Mouse (Mus musculus): ENCODE results near the gene Ets1. TPM values are rescaled to one million over a fixed set of nuclear protein-coding genes. Genes with fewer than 3 reads are reported as not detected.

Ets1 gene
- polyA plus RNA-seq, 1 experiment from 2014 or later, result 48.1 TPM

- no peaks in the 10 kb centered on the region for H3K36me3 ChIP-seq (ENCODE audit: insufficient read depth, low read length)
- no peak overlapping the region for H3K9ac ChIP-seq (ENCODE audit: low read depth, low read length)
- no peaks in the 10 kb centered on the region for H3K4me1 ChIP-seq (replicated peaks; ENCODE audit: insufficient read depth, low read length)
- H3K4me2 ChIP-seq (ENCODE audit: low read length), result no peak overlapping the region
- DNase-seq (ENCODE audit: low spot score) (no peak), ATAC-seq (replicated peaks; ENCODE audit: low FRiP score, low read depth) (no peak)
- H3K9me3 ChIP-seq (replicated peaks; ENCODE audit: low read length), result no peaks in the 10 kb centered on the region
- no peak overlapping the region for H3K4me3 ChIP-seq (replicated peaks; ENCODE audit: low read depth, low read length)
- WGBS, result 81% methylated on average over 4 of the region's 4 CpGs
- no peak overlapping the region for H3K27ac ChIP-seq
- TF ChIP-seq CTCF (IDR thresholded peaks at IDR 0.05; ENCODE audit: low read depth), result no peak
- no peaks in the 10 kb centered on the region for H3K27me3 ChIP-seq (ENCODE audit: insufficient read depth, low read length)
These were observed 124.7 kb downstream of the Ets1 start for GRCm38 (mm10) chr9:32760649-32761157.

GRCm38 (mm10) chr9:32761326-32761725 is 125.3 kb downstream of the Ets1 start:
- WGBS, result 57% methylated on average over 2 of the region's 2 CpGs

GRCm38 (mm10) chr9:32764374-32764773 is 128.4 kb downstream of the Ets1 start:
- no peak overlapping the region for H3K4me3 ChIP-seq (replicated peaks; ENCODE audit: low read depth, low read length)
- H3K4me1 ChIP-seq (replicated peaks; ENCODE audit: insufficient read depth, low read length), result no peaks in the 10 kb centered on the region
- no peaks in the 10 kb centered on the region for H3K27me3 ChIP-seq (ENCODE audit: insufficient read depth, low read length)
- ATAC-seq (replicated peaks; ENCODE audit: low FRiP score, low read depth) (no peak), DNase-seq (ENCODE audit: low spot score) (no peak)
- no peak for TF ChIP-seq CTCF (IDR thresholded peaks at IDR 0.05; ENCODE audit: low read depth)
- no peaks in the 10 kb centered on the region for H3K36me3 ChIP-seq (ENCODE audit: insufficient read depth, low read length)
- WGBS, result 75% methylated on average over 9 of the region's 9 CpGs
- no peak overlapping the region for H3K4me2 ChIP-seq (ENCODE audit: low read length)
- H3K9ac ChIP-seq (ENCODE audit: low read depth, low read length), result no peak overlapping the region
- H3K9me3 ChIP-seq (replicated peaks; ENCODE audit: low read length), result no peaks in the 10 kb centered on the region
- no peak overlapping the region for H3K27ac ChIP-seq

More at GRCm38 (mm10) chr9:32761326-32761725, 125.3 kb downstream of the Ets1 start:
- Histone ChIP-seq H3K4me1 (replicated peaks; ENCODE audit: insufficient read depth, low read length) (no peaks in the 10 kb centered on the region), H3K4me3 (replicated peaks; ENCODE audit: low read depth, low read length) (no peak overlapping the region), H3K27ac (no peak overlapping the region), H3K36me3 (ENCODE audit: insufficient read depth, low read length) (no peaks in the 10 kb centered on the region), H3K4me2 (ENCODE audit: low read length) (no peak overlapping the region), H3K9ac (ENCODE audit: low read depth, low read length) (no peak overlapping the region), H3K27me3 (ENCODE audit: insufficient read depth, low read length) (no peaks in the 10 kb centered on the region), H3K9me3 (replicated peaks; ENCODE audit: low read length) (no peaks in the 10 kb centered on the region)
- no peak for DNase-seq (ENCODE audit: low spot score)
- no peak for ATAC-seq (replicated peaks; ENCODE audit: low FRiP score, low read depth)
- TF ChIP-seq CTCF (IDR thresholded peaks at IDR 0.05; ENCODE audit: low read depth), result no peak

- DNase-seq (ENCODE audit: low spot score) (no peak), ATAC-seq (replicated peaks; ENCODE audit: low FRiP score, low read depth) (no peak)
- H3K4me2 ChIP-seq (ENCODE audit: low read length), result no peak overlapping the region
- no peaks in the 10 kb centered on the region for H3K27me3 ChIP-seq (ENCODE audit: insufficient read depth, low read length)
- H3K9me3 ChIP-seq (replicated peaks; ENCODE audit: low read length), result no peaks in the 10 kb centered on the region
- no peak overlapping the region for H3K4me3 ChIP-seq (replicated peaks; ENCODE audit: low read depth, low read length)
- no peaks in the 10 kb centered on the region for H3K4me1 ChIP-seq (replicated peaks; ENCODE audit: insufficient read depth, low read length)
- H3K36me3 ChIP-seq (ENCODE audit: insufficient read depth, low read length), result no peaks in the 10 kb centered on the region
- no peak for TF ChIP-seq CTCF (IDR thresholded peaks at IDR 0.05; ENCODE audit: low read depth)
- WGBS, result 95% methylated on average over 3 of the region's 3 CpGs
- no peak overlapping the region for H3K9ac ChIP-seq (ENCODE audit: low read depth, low read length)
- no peak overlapping the region for H3K27ac ChIP-seq
These were observed 129.1 kb downstream of the Ets1 start for GRCm38 (mm10) chr9:32765123-32765522.

GRCm38 (mm10) chr9:32778866-32779265 is 142.8 kb downstream of the Ets1 start:
- no peaks in the 10 kb centered on the region for H3K27me3 ChIP-seq (ENCODE audit: insufficient read depth, low read length)
- TF ChIP-seq CTCF (IDR thresholded peaks at IDR 0.05; ENCODE audit: low read depth), result no peak

GRCm38 (mm10) chr9:32782391-32783092 is 146.5 kb downstream of the Ets1 start:
- no peak overlapping the region for H3K27ac ChIP-seq
- no peak for ATAC-seq (replicated peaks; ENCODE audit: low FRiP score, low read depth)
- 37% methylated on average over 8 of the region's 8 CpGs for WGBS

More at GRCm38 (mm10) chr9:32778866-32779265, 142.8 kb downstream of the Ets1 start:
- Histone ChIP-seq H3K27ac (no peak overlapping the region), H3K4me1 (replicated peaks; ENCODE audit: insufficient read depth, low read length) (no peaks in the 10 kb centered on the region), H3K9me3 (replicated peaks; ENCODE audit: low read length) (no peaks in the 10 kb centered on the region), H3K4me3 (replicated peaks; ENCODE audit: low read depth, low read length) (no peak overlapping the region), H3K9ac (ENCODE audit: low read depth, low read length) (no peak overlapping the region), H3K36me3 (ENCODE audit: insufficient read depth, low read length) (no peaks in the 10 kb centered on the region), H3K4me2 (ENCODE audit: low read length) (no peak overlapping the region)
- DNase-seq (ENCODE audit: low spot score) (no peak), ATAC-seq (replicated peaks; ENCODE audit: low FRiP score, low read depth) (no peak)
- 78% methylated on average over 1 of the region's 1 CpGs for WGBS

More at GRCm38 (mm10) chr9:32782391-32783092, 146.5 kb downstream of the Ets1 start:
- DNase-seq (ENCODE audit: low spot score), result peak; percentile 51
- no peaks in the 10 kb centered on the region for H3K27me3 ChIP-seq (ENCODE audit: insufficient read depth, low read length)
- no peak overlapping the region for H3K9ac ChIP-seq (ENCODE audit: low read depth, low read length)
- no peaks in the 10 kb centered on the region for H3K36me3 ChIP-seq (ENCODE audit: insufficient read depth, low read length)
- no peak overlapping the region for H3K4me3 ChIP-seq (replicated peaks; ENCODE audit: low read depth, low read length)
- TF ChIP-seq CTCF (IDR thresholded peaks at IDR 0.05; ENCODE audit: low read depth), result no peak
- H3K4me2 ChIP-seq (ENCODE audit: low read length), result no peak overlapping the region
- H3K9me3 ChIP-seq (replicated peaks; ENCODE audit: low read length), result no peaks in the 10 kb centered on the region
- H3K4me1 ChIP-seq (replicated peaks; ENCODE audit: insufficient read depth, low read length), result 0 out of 2 replicates have a peak, but pooled peaks cover 5% of the 10 kb centered on the region
